Mouse (Mus musculus): ENCODE results near the gene Vmn2r96. TPM values are rescaled to one million over a fixed set of nuclear protein-coding genes. Genes with fewer than 3 reads are reported as not detected.
"Not testable (repeated sequence)": the region's sequence is repeated elsewhere in the genome, so short reads cannot be mapped to it uniquely, and the experiment has no call there.

Vmn2r96 gene
- not detected in 2 replicates for polyA plus RNA-seq (2012; ENCODE audit: insufficient read depth, insufficient read length, low replicate concordance, missing spikeins)

GRCm38 (mm10) chr17:18572851-18573250 lies at the start of gene Vmn2r96:
Vmn2r96 (plus strand) TSS chr17:18573151.
- H3K27ac ChIP-seq (ENCODE audit: insufficient read depth, low read depth, low read length); H3K4me3 ChIP-seq (ENCODE audit: insufficient read depth, low read depth, low read length); H3K4me1 ChIP-seq (ENCODE audit: control insufficient read depth, insufficient read depth, low read length): not testable (repeated sequence)
- WGBS = 83% methylated on average over 1 of the region's 1 CpGs

- H3K4me1 ChIP-seq (ENCODE audit: control insufficient read depth, insufficient read depth, low read length) = no peaks in the 10 kb centered on the region
- H3K4me3 ChIP-seq (ENCODE audit: insufficient read depth, low read depth, low read length) = no peak overlapping the region
- TF ChIP-seq CTCF (IDR thresholded peaks at IDR 0.05; ENCODE audit: insufficient read depth, low read depth, low read length) (no peak), POLR2A (IDR thresholded peaks at IDR 0.05; ENCODE audit: insufficient read depth, low read depth, low read length) (no peak)
- no peak overlapping the region for H3K27ac ChIP-seq (ENCODE audit: insufficient read depth, low read depth, low read length)
Measured at GRCm38 (mm10) chr17:18523371-18523770, 49.6 kb upstream of the Vmn2r96 start.

GRCm38 (mm10) chr17:18523991-18524390 lies 49.0 kb upstream of the Vmn2r96 start:
- TF ChIP-seq CTCF (IDR thresholded peaks at IDR 0.05; ENCODE audit: insufficient read depth, low read depth, low read length) = no peak
- no peak for TF ChIP-seq POLR2A (IDR thresholded peaks at IDR 0.05; ENCODE audit: insufficient read depth, low read depth, low read length)
- Histone ChIP-seq H3K4me1 (ENCODE audit: control insufficient read depth, insufficient read depth, low read length) (no peaks in the 10 kb centered on the region), H3K4me3 (ENCODE audit: insufficient read depth, low read depth, low read length) (no peak overlapping the region), H3K27ac (ENCODE audit: insufficient read depth, low read depth, low read length) (no peak overlapping the region)
- 72% methylated on average over 1 of the region's 1 CpGs for WGBS

GRCm38 (mm10) chr17:18558212-18559158 lies 14.5 kb upstream of the Vmn2r96 start:
- 91% methylated on average over 31 of the region's 31 CpGs for WGBS

GRCm38 (mm10) chr17:18566186-18566585 lies 6.8 kb upstream of the Vmn2r96 start:
- 92% methylated on average over 17 of the region's 17 CpGs for WGBS
- not testable (repeated sequence) for H3K27ac ChIP-seq (ENCODE audit: insufficient read depth, low read depth, low read length); H3K4me3 ChIP-seq (ENCODE audit: insufficient read depth, low read depth, low read length); H3K4me1 ChIP-seq (ENCODE audit: control insufficient read depth, insufficient read depth, low read length)

More at GRCm38 (mm10) chr17:18558212-18559158, 14.5 kb upstream of the Vmn2r96 start:
- not testable (repeated sequence) for H3K4me1 ChIP-seq (ENCODE audit: control insufficient read depth, insufficient read depth, low read length); H3K4me3 ChIP-seq (ENCODE audit: insufficient read depth, low read depth, low read length); H3K27ac ChIP-seq (ENCODE audit: insufficient read depth, low read depth, low read length)

- not testable (repeated sequence) for H3K4me1 ChIP-seq (ENCODE audit: control insufficient read depth, insufficient read depth, low read length); H3K4me3 ChIP-seq (ENCODE audit: insufficient read depth, low read depth, low read length); H3K27ac ChIP-seq (ENCODE audit: insufficient read depth, low read depth, low read length)
- 89% methylated on average over 6 of the region's 6 CpGs for WGBS
Measured at GRCm38 (mm10) chr17:18615151-18615550, 42.2 kb downstream of the Vmn2r96 start.

DNA sequence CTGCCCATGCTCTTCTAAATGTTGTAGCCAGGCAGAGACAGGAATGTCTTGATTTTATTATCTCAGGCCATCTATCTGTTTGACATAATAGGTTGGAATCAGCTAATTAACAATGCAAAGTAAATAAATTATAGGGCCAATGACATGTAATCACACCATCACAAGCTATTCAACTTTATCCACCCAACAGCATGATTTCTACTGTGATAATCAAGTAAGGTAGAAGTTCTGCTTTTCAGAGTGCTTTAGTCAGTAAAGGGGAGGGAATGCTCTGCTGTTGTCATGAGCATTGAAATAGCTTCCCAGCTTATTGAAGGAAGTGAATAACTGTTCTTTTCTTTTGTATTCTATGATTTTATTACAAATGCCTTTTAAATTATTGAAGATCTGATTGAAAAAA lies 53.6 kb downstream of the Vmn2r96 start:
- H3K4me1 ChIP-seq (ENCODE audit: control insufficient read depth, insufficient read depth, low read length) = no peaks in the 10 kb centered on the region
- TF ChIP-seq POLR2A (IDR thresholded peaks at IDR 0.05; ENCODE audit: insufficient read depth, low read depth, low read length) (no peak), CTCF (IDR thresholded peaks at IDR 0.05; ENCODE audit: insufficient read depth, low read depth, low read length) (no peak)
- H3K4me3 ChIP-seq (ENCODE audit: insufficient read depth, low read depth, low read length) = no peak overlapping the region
- no peak overlapping the region for H3K27ac ChIP-seq (ENCODE audit: insufficient read depth, low read depth, low read length)

Other genes with a start within 250 kb of the Vmn2r96 start
- not detected in 2 replicates for gene Vmn2r95, start 149.1 kb upstream of the Vmn2r96 start, polyA plus RNA-seq (2012; ENCODE audit: insufficient read depth, insufficient read length, low replicate concordance, missing spikeins)